Mouse (Mus musculus) midbrain, postnatal 0 days (tissue): ENCODE data around the gene Arl6ip5. TPM values are rescaled to one million over a fixed set of nuclear protein-coding genes. Genes with fewer than 3 reads are reported as not detected.

ENCODE experiments used
- ATAC-seq: fragments of 200-750 bp; cut with Nextera tagmentation; 2 replicates; pipeline ENCODE4 v1.8.0; 2017; ENCODE audit warnings: moderate number of reproducible peaks, mild to moderate bottlenecking, moderate TSS enrichment, moderate library complexity; ENCODE audit not compliant: low FRiP score
- DNase-seq: peaks from one replicate; pipeline ENCODE4 v3.0.0-alpha.2; 2015; ENCODE audit warnings: low spot score
- H3K27ac ChIP-seq: fragments of 300-500 bp; sonication (generic); 2 replicates; pipeline ENCODE4 v1.5.1; 2014; ENCODE audit warnings: low read depth, mild to moderate bottlenecking, low read length, mixed read lengths
- H3K27me3 ChIP-seq: fragments of 300-500 bp; sonication (generic); 2 replicates; pipeline ENCODE4 v1.6.1; 2014; ENCODE audit warnings: low read length, control low read depth, mixed read lengths; ENCODE audit not compliant: insufficient read depth
- H3K36me3 ChIP-seq: fragments of 300-500 bp; sonication (generic); 2 replicates; pipeline ENCODE4 v1.6.1; 2014; ENCODE audit warnings: low read length, control low read depth, mixed read lengths; ENCODE audit not compliant: insufficient read depth
- H3K4me1 ChIP-seq: fragments of 300-500 bp; sonication (generic); 2 replicates; pipeline ENCODE4 v1.6.1; 2014; ENCODE audit warnings: mild to moderate bottlenecking, control low read depth, antibody characterized with exemption, low read length, mixed read lengths; ENCODE audit not compliant: insufficient read depth
- H3K4me2 ChIP-seq: fragments of 300-500 bp; sonication (generic); 2 replicates; pipeline ENCODE4 v1.6.1; 2014; ENCODE audit warnings: low read depth, mild to moderate bottlenecking, low read length, mixed read lengths; ENCODE audit not compliant: poor library complexity, severe bottlenecking
- H3K4me3 ChIP-seq: fragments of 300-500 bp; sonication (generic); 2 replicates; pipeline ENCODE4 v1.5.1; 2014; ENCODE audit warnings: low read depth, mild to moderate bottlenecking, low read length, moderate library complexity
- H3K9ac ChIP-seq: fragments of 300-500 bp; sonication (generic); replicated peaks from 2 replicates; pipeline ENCODE4 v1.6.1; 2014; ENCODE audit warnings: mild to moderate bottlenecking, low read length, moderate library complexity, mixed read lengths; ENCODE audit not compliant: poor library complexity, severe bottlenecking
- H3K9me3 ChIP-seq: fragments of 300-500 bp; sonication (generic); 2 replicates; pipeline ENCODE4 v1.6.1; 2016; ENCODE audit warnings: low read length, control low read depth
- CTCF ChIP-seq: IDR thresholded peaks from 2 replicates; pipeline ENCODE4 v1.5.1; 2016; ENCODE audit warnings: antibody characterized with exemption, mild to moderate bottlenecking
- WGBS: fragments of 180-500 bp; shearing (Covaris S2); extraction: QIAGEN DNeasy Blood & Tissue Kit; methylation state at CpG from one replicate; pipeline ENCODE4 v1.1.7; 2014; 5-methylcytosine and 5-hydroxymethylcytosine counted together
- polyA plus RNA-seq: library from polyadenylated mRNA; unstranded; fragments of >200 nt; fragmentation: Nextera tagmentation; extraction: Ambion mirVana; gene quantifications from 2 replicates; pipeline ENCODE4 v1.2.1, GENCODE M21; 2015
- total RNA-seq: library from RNA; depleted of rRNA; stranded (reverse); fragments of >200 nt; gene quantifications from 2 replicates; pipeline ENCODE4 v1.2.3, GENCODE M21; 2014; rRNA removed

The Arl6ip5 gene
- total and polyA plus RNA-seq, 2 experiments from 2014 or later, result 118 to 151 TPM

DNA sequence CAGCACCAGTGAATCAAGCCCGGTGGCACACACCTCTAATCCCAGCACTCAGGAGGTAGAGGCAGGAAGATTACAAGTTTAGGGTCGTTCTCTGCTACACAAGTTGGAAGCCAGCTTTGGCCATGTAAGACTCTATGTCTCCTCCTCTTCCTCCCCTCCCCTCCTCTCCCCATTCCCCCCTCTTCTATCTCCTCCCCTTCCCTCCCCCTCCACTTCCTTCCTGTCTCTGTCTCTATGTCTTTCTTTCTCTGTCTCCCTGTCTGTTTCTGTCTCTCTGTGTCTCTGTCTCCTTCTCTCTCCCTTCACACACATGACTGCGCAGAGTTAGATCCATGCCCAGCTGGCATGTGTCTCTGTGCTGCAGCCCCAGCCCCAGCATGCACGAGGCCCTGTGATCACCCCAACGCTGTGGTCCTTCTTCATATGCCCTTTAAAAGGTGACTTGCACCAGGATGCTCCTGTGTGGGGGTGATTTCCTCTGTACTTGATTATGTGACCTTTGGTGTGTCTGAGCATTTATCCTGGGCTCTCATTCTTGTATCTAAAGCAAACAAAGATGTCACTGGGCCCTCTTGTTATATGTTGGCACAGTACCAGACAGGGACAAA lies 66.5 kb downstream of the Arl6ip5 start:
- H3K27ac ChIP-seq, result no peak overlapping the region
- no peak overlapping the region for H3K9ac ChIP-seq
- TF ChIP-seq CTCF, result no peak
- no peak for ATAC-seq
- H3K36me3 ChIP-seq, result no peaks in the 10 kb centered on the region
- H3K27me3 ChIP-seq, result peaks cover 3% of the 10 kb centered on the region; the same call in 1 of the 2 replicates
- H3K4me2 ChIP-seq, result no peak overlapping the region
- no peak overlapping the region for H3K4me3 ChIP-seq
- no peaks in the 10 kb centered on the region for H3K9me3 ChIP-seq
- DNase-seq, result no peak
- 72% methylated on average over 5 of the region's 5 CpGs for WGBS
- no peaks in the 10 kb centered on the region; the same call in 1 of the 2 replicates for H3K4me1 ChIP-seq

DNA sequence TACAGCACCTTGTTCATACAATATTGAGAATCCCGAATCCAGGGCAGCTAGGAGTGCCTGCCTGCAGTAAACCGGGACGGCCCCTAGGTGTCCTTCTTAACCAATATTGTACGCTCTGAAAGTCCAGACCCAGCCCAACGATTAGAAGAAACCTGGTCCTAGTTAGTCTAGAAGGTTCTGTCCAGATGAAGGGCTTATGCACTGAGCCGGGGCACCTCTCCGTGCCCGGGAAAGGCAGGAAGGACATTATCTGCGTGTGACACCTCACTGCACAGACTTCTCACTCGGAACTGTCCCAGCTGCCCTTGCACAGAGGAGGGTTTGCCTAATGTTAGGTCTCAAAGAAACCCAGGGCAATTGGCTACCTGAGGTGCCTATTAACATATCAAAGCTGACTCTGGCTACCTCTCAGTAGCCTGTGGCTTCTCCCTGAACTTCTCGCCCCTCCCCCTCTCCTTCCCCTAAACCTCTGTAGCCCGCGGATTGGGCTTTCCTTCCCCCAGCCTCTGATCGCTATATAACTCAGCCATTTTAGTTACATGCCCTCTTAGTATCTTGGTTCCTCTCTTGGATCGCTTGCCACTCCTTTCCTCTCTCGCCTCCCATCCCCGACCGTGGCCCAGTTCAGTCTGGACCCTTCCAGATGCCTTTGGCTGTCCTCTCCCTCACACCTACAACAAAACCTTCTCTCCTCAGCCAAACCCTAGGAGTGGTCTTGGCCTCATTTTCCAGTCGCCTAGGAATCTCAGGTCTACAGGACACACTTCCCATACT lies 67.7 kb downstream of the Arl6ip5 start:
- no peaks in the 10 kb centered on the region for H3K36me3 ChIP-seq
- ATAC-seq (peak; percentile 54; the same call in 1 of the 2 replicates), DNase-seq (peak; percentile 87)
- H3K27me3 ChIP-seq, result peaks cover 3% of the 10 kb centered on the region; the same call in 1 of the 2 replicates
- no peaks in the 10 kb centered on the region for H3K9me3 ChIP-seq
- TF ChIP-seq CTCF, result peak; percentile 89
- WGBS, result 4% methylated on average over 19 of the region's 19 CpGs
- peak overlapping the region; percentile 59 for H3K4me2 ChIP-seq
- peak overlapping the region; percentile 25; the same call in 1 of the 2 replicates for H3K4me3 ChIP-seq
- no peak overlapping the region for H3K27ac ChIP-seq
- H3K4me1 ChIP-seq, result no peaks in the 10 kb centered on the region; the same call in 1 of the 2 replicates
- H3K9ac ChIP-seq, result peak overlapping the region; percentile 13; the same call in 1 of the 2 replicates

DNA sequence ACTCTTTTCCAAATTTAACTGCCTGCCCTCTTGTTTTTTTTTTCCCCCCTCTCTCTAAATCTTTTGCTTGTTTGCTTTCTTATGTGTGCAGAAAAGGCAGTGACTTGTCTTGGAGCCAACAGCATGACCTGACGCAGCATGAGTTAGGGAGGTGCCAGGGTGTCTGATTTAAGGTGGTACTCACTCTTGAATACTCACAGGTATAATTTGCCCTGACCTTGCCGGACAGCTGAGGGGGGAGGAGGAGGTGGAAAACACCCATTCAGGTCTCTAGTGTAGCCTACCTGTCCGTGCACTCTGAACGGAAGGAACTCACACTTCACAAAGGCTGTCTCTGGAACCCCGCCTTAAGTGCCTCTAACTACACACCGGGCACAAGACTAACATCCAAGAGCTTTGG lies 68.4 kb downstream of the Arl6ip5 start:
- WGBS, result 53% methylated on average over 6 of the region's 6 CpGs
- Histone ChIP-seq H3K9ac (no peak overlapping the region; the same call in 1 of the 2 replicates), H3K4me1 (no peaks in the 10 kb centered on the region; the same call in 1 of the 2 replicates), H3K4me2 (no peak overlapping the region), H3K9me3 (no peaks in the 10 kb centered on the region), H3K27me3 (peaks cover 3% of the 10 kb centered on the region; the same call in 1 of the 2 replicates), H3K36me3 (no peaks in the 10 kb centered on the region), H3K4me3 (no peak overlapping the region), H3K27ac (no peak overlapping the region)
- ATAC-seq (no peak), DNase-seq (no peak)
- TF ChIP-seq CTCF, result no peak

Other genes starting within 250 kb of the Arl6ip5 start
- 4.0 and 5.7 TPM in 2 replicates for gene Fam19a4, start 150.3 kb upstream of the Arl6ip5 start, total RNA-seq
- 4.6 and 4.8 TPM in 2 replicates for gene Fam19a4, start 150.3 kb upstream of the Arl6ip5 start, polyA plus RNA-seq
- gene Eogt, start 61.5 kb upstream of the Arl6ip5 start, total RNA-seq, result 25.2 and 25.8 TPM in 2 replicates
- 9.9 and 11.7 TPM in 2 replicates for gene Eogt, start 61.5 kb upstream of the Arl6ip5 start, polyA plus RNA-seq
- gene Tmf1, start 31.6 kb upstream of the Arl6ip5 start, total RNA-seq, result 23.4 and 26.2 TPM in 2 replicates
- 44.1 and 51.4 TPM in 2 replicates for gene Tmf1, start 31.6 kb upstream of the Arl6ip5 start, polyA plus RNA-seq
- 54.5 and 68.1 TPM in 2 replicates for gene Uba3, start 5.0 kb upstream of the Arl6ip5 start, total RNA-seq
- gene Uba3, start 5.0 kb upstream of the Arl6ip5 start, polyA plus RNA-seq, result 63.9 and 68.1 TPM in 2 replicates
- not detected in 2 replicates for gene Lmod3, start 42.1 kb downstream of the Arl6ip5 start, total RNA-seq
- gene Lmod3, start 42.1 kb downstream of the Arl6ip5 start, polyA plus RNA-seq, result not detected in 2 replicates